Mouse (Mus musculus) hindbrain, embryonic 16.5 days (tissue): Measurements from ENCODE around the gene Prdm5. TPM values are rescaled to one million over a fixed set of nuclear protein-coding genes. Genes with fewer than 3 reads are reported as not detected.
A peak's percentile ranks its signal among the peaks of the same experiment; 100 is the strongest.

Experiments used
- ATAC-seq: fragments of 200-750 bp; cut with Nextera tagmentation; 2 replicates; pipeline ENCODE4 v1.8.0; 2017; ENCODE audit warnings: moderate TSS enrichment, moderate library complexity
- H3K27ac ChIP-seq: fragments of 300-500 bp; sonication (generic); 2 replicates; pipeline ENCODE4 v1.5.1; 2014; ENCODE audit warnings: low read depth, mild to moderate bottlenecking, control low read depth, low read length, moderate library complexity
- H3K27me3 ChIP-seq: fragments of 300-500 bp; sonication (generic); replicated peaks from 2 replicates; pipeline ENCODE4 v1.6.1; 2014; ENCODE audit warnings: low read length; ENCODE audit not compliant: control insufficient read depth, insufficient read depth
- H3K36me3 ChIP-seq: fragments of 300-500 bp; sonication (generic); 2 replicates; pipeline ENCODE4 v1.6.1; 2014; ENCODE audit warnings: mild to moderate bottlenecking, low read length, moderate library complexity, mixed read lengths; ENCODE audit not compliant: control insufficient read depth, insufficient read depth
- H3K4me1 ChIP-seq: fragments of 300-500 bp; sonication (generic); 2 replicates; pipeline ENCODE4 v1.6.1; 2014; ENCODE audit warnings: low read depth, low read length; ENCODE audit not compliant: control insufficient read depth, insufficient read depth
- H3K4me2 ChIP-seq: fragments of 300-500 bp; sonication (generic); 2 replicates; pipeline ENCODE4 v1.6.1; 2014; ENCODE audit warnings: mild to moderate bottlenecking, low read length, control low read depth, moderate library complexity
- H3K4me3 ChIP-seq: fragments of 300-500 bp; sonication (generic); 2 replicates; pipeline ENCODE4 v1.5.1; 2014; ENCODE audit warnings: mild to moderate bottlenecking, low read length, control low read depth, moderate library complexity
- H3K9ac ChIP-seq: fragments of 300-500 bp; sonication (generic); 2 replicates; pipeline ENCODE4 v1.6.1; 2014; ENCODE audit warnings: low read depth, mild to moderate bottlenecking, control low read depth, low read length, moderate library complexity
- H3K9me3 ChIP-seq: fragments of 300-500 bp; sonication (generic); 2 replicates; pipeline ENCODE4 v1.6.1; 2014; ENCODE audit warnings: mild to moderate bottlenecking, low read length, moderate library complexity; ENCODE audit not compliant: control insufficient read depth
- WGBS: fragments of 180-500 bp; shearing (Covaris S2); extraction: QIAGEN DNeasy Blood & Tissue Kit; methylation state at CpG from one replicate; pipeline ENCODE4 v1.1.7; 2014; 5-methylcytosine and 5-hydroxymethylcytosine counted together
- polyA plus RNA-seq: library from polyadenylated mRNA; unstranded; fragments of >200 nt; fragmentation: Nextera tagmentation; extraction: Ambion mirVana; gene quantifications from 2 replicates; pipeline ENCODE4 v1.2.1, GENCODE M21; 2015

The Prdm5 gene
- polyA plus RNA-seq, 1 experiment from 2014 or later, result 6.7 TPM

- Histone ChIP-seq H3K27ac (no peak overlapping the region), H3K4me1 (no peaks in the 10 kb centered on the region; the same call in none of the 2 replicates), H3K9me3 (no peaks in the 10 kb centered on the region), H3K27me3 (no peaks in the 10 kb centered on the region), H3K4me2 (no peak overlapping the region), H3K4me3 (no peak overlapping the region), H3K36me3 (no peaks in the 10 kb centered on the region), H3K9ac (no peak overlapping the region)
- 14% methylated on average over 4 of the region's 4 CpGs for WGBS
- peak; percentile 90 for ATAC-seq
These were observed 154.4 kb downstream of the Prdm5 start for GRCm38 (mm10) chr6:65933177-65933576.

GRCm38 (mm10) chr6:65935566-65936281, 156.9 kb downstream of the Prdm5 start:
- WGBS, result 83% methylated on average over 7 of the region's 7 CpGs
- Histone ChIP-seq H3K4me2 (no peak overlapping the region), H3K27me3 (no peaks in the 10 kb centered on the region), H3K36me3 (no peaks in the 10 kb centered on the region), H3K27ac (no peak overlapping the region), H3K9ac (no peak overlapping the region), H3K4me1 (no peaks in the 10 kb centered on the region; the same call in none of the 2 replicates), H3K9me3 (no peaks in the 10 kb centered on the region), H3K4me3 (no peak overlapping the region)
- no peak for ATAC-seq

- no peak for ATAC-seq
- 0 out of 2 replicates have a peak, but pooled peaks cover 2% of the 10 kb centered on the region for H3K9me3 ChIP-seq
- H3K9ac ChIP-seq, result no peak overlapping the region
- no peaks in the 10 kb centered on the region for H3K27me3 ChIP-seq
- no peaks in the 10 kb centered on the region for H3K36me3 ChIP-seq
- no peak overlapping the region for H3K27ac ChIP-seq
- no peak overlapping the region for H3K4me3 ChIP-seq
- no peak overlapping the region for H3K4me2 ChIP-seq
- H3K4me1 ChIP-seq, result no peaks in the 10 kb centered on the region
- WGBS, result 56% methylated on average over 6 of the region's 6 CpGs
These were observed 171.7 kb downstream of the Prdm5 start for GRCm38 (mm10) chr6:65950492-65950891.

GRCm38 (mm10) chr6:65952309-65952708, 173.5 kb downstream of the Prdm5 start, which contains the start of gene 4930544G11Rik:
Gene 4930544G11Rik (plus strand): TSS chr6:65952609.
- ATAC-seq, result no peak
- Histone ChIP-seq H3K27me3 (no peaks in the 10 kb centered on the region), H3K9ac (no peak within 1 kb of the TSS), H3K4me1 (no peaks in the 10 kb centered on the region), H3K4me3 (no peak within 1 kb of the TSS), H3K4me2 (no peak within 1 kb of the TSS), H3K9me3 (0 out of 2 replicates have a peak, but pooled peaks cover 2% of the 10 kb centered on the region), H3K36me3 (no peaks in the 10 kb centered on the region), H3K27ac (no peak within 1 kb of the TSS)
- WGBS, result 97% methylated on average over 10 of the region's 10 CpGs

GRCm38 (mm10) chr6:65969386-65970111, 190.8 kb downstream of the Prdm5 start:
- no peaks in the 10 kb centered on the region for H3K4me1 ChIP-seq
- H3K9ac ChIP-seq, result no peak overlapping the region
- H3K4me2 ChIP-seq, result no peak overlapping the region
- WGBS, result 57% methylated on average over 6 of the region's 6 CpGs
- H3K36me3 ChIP-seq, result no peaks in the 10 kb centered on the region
- no peaks in the 10 kb centered on the region for H3K9me3 ChIP-seq
- ATAC-seq, result peak; percentile 92
- no peak overlapping the region for H3K27ac ChIP-seq
- H3K27me3 ChIP-seq, result no peaks in the 10 kb centered on the region
- H3K4me3 ChIP-seq, result no peak overlapping the region

- Histone ChIP-seq H3K27me3 (no peaks in the 10 kb centered on the region), H3K36me3 (no peaks in the 10 kb centered on the region), H3K4me3 (no peak overlapping the region), H3K9me3 (no peaks in the 10 kb centered on the region), H3K4me1 (no peaks in the 10 kb centered on the region), H3K27ac (no peak overlapping the region), H3K4me2 (no peak overlapping the region), H3K9ac (no peak overlapping the region)
- WGBS, result 73% methylated on average over 9 of the region's 9 CpGs
- ATAC-seq, result peak; percentile 77
These were observed 191.6 kb downstream of the Prdm5 start for GRCm38 (mm10) chr6:65970410-65970809.

Other genes starting within 250 kb of the Prdm5 start
- gene Ndnf, start 107.4 kb upstream of the Prdm5 start, polyA plus RNA-seq, result 10.8 and 15.7 TPM in 2 replicates
- not detected in 2 replicates for gene 4930544G11Rik, start 173.6 kb downstream of the Prdm5 start, polyA plus RNA-seq